Mouse (Mus musculus) lung, embryonic 16.5 days (tissue): ENCODE data around the gene Scaf1. TPM values are rescaled to one million over a fixed set of nuclear protein-coding genes. Genes with fewer than 3 reads are reported as not detected.

Experiments
- ATAC-seq: fragments of 200-750 bp; cut with Nextera tagmentation; 2 replicates; pipeline ENCODE4 v1.8.0; 2017; ENCODE audit warnings: low read depth, mild to moderate bottlenecking, moderate library complexity
- H3K27ac ChIP-seq: fragments of 300-500 bp; sonication (generic); 2 replicates; pipeline ENCODE4 v1.5.1; 2014; ENCODE audit warnings: mild to moderate bottlenecking, control low read depth, low read length
- H3K27me3 ChIP-seq: fragments of 300-500 bp; sonication (generic); 2 replicates; pipeline ENCODE4 v1.6.1; 2014; ENCODE audit warnings: low read depth, low read length, mixed read lengths; ENCODE audit not compliant: control insufficient read depth, insufficient read depth
- H3K36me3 ChIP-seq: fragments of 300-500 bp; sonication (generic); 2 replicates; pipeline ENCODE4 v1.6.1; 2014; ENCODE audit warnings: low read length; ENCODE audit not compliant: control insufficient read depth, insufficient read depth
- H3K4me1 ChIP-seq: fragments of 300-500 bp; sonication (generic); replicated peaks from 2 replicates; pipeline ENCODE4 v1.6.1; 2014; ENCODE audit warnings: low read length, mixed read lengths; ENCODE audit not compliant: control insufficient read depth, insufficient read depth
- H3K4me2 ChIP-seq: fragments of 300-500 bp; sonication (generic); 2 replicates; pipeline ENCODE4 v1.6.1; 2014; ENCODE audit warnings: low read depth, low read length, control low read depth
- H3K4me3 ChIP-seq: fragments of 300-500 bp; sonication (generic); 2 replicates; pipeline ENCODE4 v1.5.1; 2014; ENCODE audit warnings: mild to moderate bottlenecking, low read length, control low read depth
- H3K9ac ChIP-seq: fragments of 300-500 bp; sonication (generic); 2 replicates; pipeline ENCODE4 v1.6.1; 2014; ENCODE audit warnings: low read length, control low read depth
- H3K9me3 ChIP-seq: fragments of 300-500 bp; sonication (generic); 2 replicates; pipeline ENCODE4 v1.6.1; 2016; ENCODE audit warnings: low read length; ENCODE audit not compliant: control insufficient read depth
- WGBS: fragments of 180-500 bp; shearing (Covaris S2); extraction: QIAGEN DNeasy Blood & Tissue Kit; methylation state at CpG from one replicate; pipeline ENCODE4 v1.1.7; 2014; 5-methylcytosine and 5-hydroxymethylcytosine counted together
- polyA plus RNA-seq: library from polyadenylated mRNA; unstranded; fragments of >200 nt; fragmentation: Nextera tagmentation; extraction: Ambion mirVana; gene quantifications from 2 replicates; pipeline ENCODE4 v1.2.1, GENCODE M21; 2015

Gene Scaf1
- polyA plus RNA-seq, 1 experiment from 2014 or later, result 30.7 TPM

DNA sequence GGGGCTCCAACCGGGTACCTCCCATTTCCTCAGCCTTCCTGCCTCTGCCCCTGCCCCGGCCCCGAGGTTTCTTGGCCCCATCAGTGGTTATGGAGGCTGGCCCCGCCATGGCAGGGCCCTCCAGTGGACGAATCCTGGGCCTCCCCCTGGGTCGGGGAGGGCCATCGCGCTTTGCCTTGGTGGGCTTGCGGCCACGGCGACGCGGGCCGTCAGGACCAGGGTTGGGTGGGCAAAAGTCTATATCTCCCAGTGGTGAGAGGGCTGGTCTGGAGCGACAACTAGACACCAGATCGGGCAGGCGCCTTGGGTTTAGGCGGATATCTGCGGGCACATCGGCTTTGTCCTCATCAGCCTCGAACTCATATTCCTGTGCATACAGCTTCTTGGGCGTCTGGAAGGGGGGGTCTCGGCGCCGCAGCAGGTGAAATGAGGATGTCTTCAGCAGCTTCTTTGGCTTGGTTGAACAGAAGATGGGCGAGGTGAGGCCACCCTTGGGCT is 30.7 kb upstream of the Scaf1 start:
- 91% methylated on average over 26 of the region's 26 CpGs for WGBS
- ATAC-seq, result no peak
- no peaks in the 10 kb centered on the region for H3K27me3 ChIP-seq
- H3K9me3 ChIP-seq, result no peaks in the 10 kb centered on the region
- H3K27ac ChIP-seq, result no peak overlapping the region
- H3K4me1 ChIP-seq, result peaks cover 15% of the 10 kb centered on the region
- peaks cover 69% of the 10 kb centered on the region for H3K36me3 ChIP-seq
- H3K4me2 ChIP-seq, result no peak overlapping the region
- H3K4me3 ChIP-seq, result no peak overlapping the region
- no peak overlapping the region for H3K9ac ChIP-seq

DNA sequence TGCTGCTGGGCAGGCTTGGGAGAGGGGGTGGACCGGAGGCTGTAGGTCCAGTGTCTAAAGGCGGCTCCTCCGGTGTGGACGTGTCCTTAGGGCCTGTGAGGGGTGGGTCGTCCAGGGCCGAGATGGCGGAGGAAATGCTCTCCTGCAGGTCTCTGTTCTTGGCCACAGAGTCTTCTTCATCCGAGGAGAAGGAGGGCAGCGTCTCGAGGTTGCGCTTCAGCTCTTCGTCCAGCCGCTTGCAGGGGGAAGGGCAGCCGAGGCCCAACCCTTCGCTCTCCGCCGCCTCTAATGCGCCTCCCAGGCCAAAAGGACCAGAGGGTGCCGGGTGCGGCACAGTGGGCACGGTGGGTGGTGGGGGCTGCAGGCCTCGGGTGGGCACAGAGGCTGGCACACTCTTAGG is 29.6 kb upstream of the Scaf1 start:
- no peak overlapping the region for H3K4me3 ChIP-seq
- no peaks in the 10 kb centered on the region for H3K9me3 ChIP-seq
- H3K4me2 ChIP-seq, result no peak overlapping the region
- H3K36me3 ChIP-seq, result peaks cover 73% of the 10 kb centered on the region
- H3K4me1 ChIP-seq, result peaks cover 3% of the 10 kb centered on the region
- H3K27ac ChIP-seq, result no peak overlapping the region
- ATAC-seq, result no peak
- no peaks in the 10 kb centered on the region for H3K27me3 ChIP-seq
- H3K9ac ChIP-seq, result no peak overlapping the region
- WGBS, result 92% methylated on average over 22 of the region's 22 CpGs

DNA sequence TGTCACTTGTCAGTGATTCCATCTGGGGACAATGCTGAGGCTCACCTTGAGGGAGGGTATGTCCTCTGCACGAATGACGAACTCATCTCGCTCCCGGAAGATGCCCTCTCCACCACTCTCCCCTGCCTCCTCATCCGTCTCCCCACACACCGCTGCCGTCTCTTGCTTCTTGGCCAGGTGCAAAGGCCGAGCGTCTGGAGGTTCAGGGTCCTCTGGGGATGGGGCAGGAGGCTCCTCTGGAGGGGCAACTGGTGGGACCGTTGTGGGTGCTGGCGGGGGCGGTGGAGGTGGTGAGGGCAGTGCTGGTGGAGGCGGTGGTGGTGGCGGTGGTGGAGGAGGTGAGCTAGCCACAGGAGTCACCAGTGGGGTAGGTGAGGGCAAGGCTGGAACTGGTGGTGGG is 27.1 kb upstream of the Scaf1 start:
- Histone ChIP-seq H3K4me3 (no peak overlapping the region), H3K9me3 (no peaks in the 10 kb centered on the region), H3K4me1 (no peaks in the 10 kb centered on the region), H3K27ac (no peak overlapping the region), H3K36me3 (peaks cover 73% of the 10 kb centered on the region), H3K9ac (no peak overlapping the region), H3K27me3 (no peaks in the 10 kb centered on the region), H3K4me2 (no peak overlapping the region)
- no peak for ATAC-seq
- WGBS, result 90% methylated on average over 14 of the region's 14 CpGs

DNA sequence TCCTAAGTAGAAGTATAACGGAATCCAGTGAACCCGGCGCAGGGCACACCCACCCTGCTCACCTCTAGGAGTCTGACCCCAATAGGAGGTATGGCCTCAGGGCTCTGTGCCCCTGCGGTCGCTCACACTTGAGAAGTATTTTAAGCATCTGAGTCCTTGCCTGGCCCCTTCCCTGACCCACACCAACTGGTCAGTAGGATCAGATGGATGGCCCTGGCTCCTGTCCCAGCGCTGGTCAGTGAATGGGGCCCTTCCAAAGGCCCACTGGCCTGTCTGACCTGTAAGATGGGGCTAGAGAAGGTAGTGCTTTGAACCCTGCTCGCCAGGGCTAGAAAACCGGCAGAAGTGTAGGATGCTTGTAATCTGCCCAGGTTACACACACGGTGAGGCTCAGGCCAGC is 24.7 kb upstream of the Scaf1 start:
- H3K4me2 ChIP-seq, result no peak overlapping the region
- no peak overlapping the region for H3K9ac ChIP-seq
- H3K27ac ChIP-seq, result no peak overlapping the region
- H3K4me1 ChIP-seq, result no peaks in the 10 kb centered on the region
- WGBS, result 92% methylated on average over 9 of the region's 9 CpGs
- ATAC-seq, result no peak
- no peak overlapping the region for H3K4me3 ChIP-seq
- H3K9me3 ChIP-seq, result no peaks in the 10 kb centered on the region
- peaks cover 65% of the 10 kb centered on the region for H3K36me3 ChIP-seq
- no peaks in the 10 kb centered on the region for H3K27me3 ChIP-seq

DNA sequence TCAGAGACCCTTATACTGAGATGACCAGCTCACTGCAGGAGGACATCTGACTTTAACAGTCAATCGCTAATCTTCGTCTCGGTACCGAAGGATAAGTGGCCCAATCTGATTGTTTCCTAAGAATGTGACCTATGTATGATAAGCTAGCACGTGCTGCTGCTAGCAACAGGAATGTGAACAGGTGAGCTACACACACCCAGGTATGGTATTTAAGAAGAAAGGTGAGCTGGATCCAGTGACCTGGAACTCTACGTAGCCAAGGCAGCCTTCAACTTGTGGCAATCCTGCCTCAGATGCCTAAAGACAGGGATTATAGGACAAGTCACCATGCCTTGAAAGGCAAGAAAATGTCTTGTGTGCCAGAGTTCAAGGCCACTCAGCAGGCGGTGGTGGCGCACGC is 22.2 kb upstream of the Scaf1 start:
- Histone ChIP-seq H3K9ac (no peak overlapping the region), H3K36me3 (peaks cover 72% of the 10 kb centered on the region), H3K27me3 (no peaks in the 10 kb centered on the region), H3K27ac (no peak overlapping the region), H3K9me3 (no peaks in the 10 kb centered on the region), H3K4me1 (no peaks in the 10 kb centered on the region), H3K4me2 (no peak overlapping the region), H3K4me3 (no peak overlapping the region)
- no peak for ATAC-seq
- WGBS, result 95% methylated on average over 9 of the region's 9 CpGs

- H3K4me1 ChIP-seq, result no peaks in the 10 kb centered on the region
- 0 out of 2 replicates have a peak, but pooled peaks have one; percentile 64 for ATAC-seq
- H3K4me3 ChIP-seq, result no peak overlapping the region
- peaks cover 72% of the 10 kb centered on the region for H3K36me3 ChIP-seq
- H3K4me2 ChIP-seq, result no peak overlapping the region
- H3K9me3 ChIP-seq, result no peaks in the 10 kb centered on the region
- H3K9ac ChIP-seq, result no peak overlapping the region
- no peak overlapping the region for H3K27ac ChIP-seq
- no peaks in the 10 kb centered on the region for H3K27me3 ChIP-seq
- 64% methylated on average over 7 of the region's 7 CpGs for WGBS
These were observed 21.7 kb upstream of the Scaf1 start for GRCm38 (mm10) chr7:45037720-45038361.

GRCm38 (mm10) chr7:45036702-45037101 is 20.5 kb upstream of the Scaf1 start:
- Histone ChIP-seq H3K27me3 (no peaks in the 10 kb centered on the region), H3K27ac (no peak overlapping the region), H3K9ac (no peak overlapping the region), H3K4me3 (no peak overlapping the region), H3K4me2 (no peak overlapping the region), H3K4me1 (no peaks in the 10 kb centered on the region), H3K9me3 (no peaks in the 10 kb centered on the region), H3K36me3 (peaks cover 69% of the 10 kb centered on the region)
- ATAC-seq, result no peak
- WGBS, result 82% methylated on average over 11 of the region's 11 CpGs

DNA sequence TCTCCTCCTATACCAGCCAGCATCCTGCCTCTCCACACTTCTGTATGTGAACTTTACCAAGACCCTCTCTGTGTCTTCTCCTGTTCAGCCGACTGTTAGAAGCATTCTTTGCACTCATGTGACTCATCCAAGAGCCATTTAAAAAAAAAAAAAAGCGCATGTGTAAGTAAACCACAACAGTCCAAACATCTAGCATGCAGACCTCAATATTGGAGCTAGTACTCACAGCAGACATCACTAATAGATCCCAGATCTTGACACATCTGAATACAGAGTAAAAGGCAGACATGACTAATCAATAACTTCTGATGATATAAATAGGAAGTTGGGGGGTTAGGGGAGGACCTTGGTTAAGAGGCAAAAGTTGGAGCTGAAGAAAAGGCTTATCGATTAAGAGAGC is 19.5 kb upstream of the Scaf1 start:
- Histone ChIP-seq H3K4me2 (no peak overlapping the region), H3K36me3 (peaks cover 73% of the 10 kb centered on the region), H3K27me3 (no peaks in the 10 kb centered on the region), H3K4me1 (no peaks in the 10 kb centered on the region), H3K27ac (no peak overlapping the region), H3K9ac (no peak overlapping the region), H3K9me3 (no peaks in the 10 kb centered on the region), H3K4me3 (no peak overlapping the region)
- 73% methylated on average over 3 of the region's 3 CpGs for WGBS
- ATAC-seq, result no peak

DNA sequence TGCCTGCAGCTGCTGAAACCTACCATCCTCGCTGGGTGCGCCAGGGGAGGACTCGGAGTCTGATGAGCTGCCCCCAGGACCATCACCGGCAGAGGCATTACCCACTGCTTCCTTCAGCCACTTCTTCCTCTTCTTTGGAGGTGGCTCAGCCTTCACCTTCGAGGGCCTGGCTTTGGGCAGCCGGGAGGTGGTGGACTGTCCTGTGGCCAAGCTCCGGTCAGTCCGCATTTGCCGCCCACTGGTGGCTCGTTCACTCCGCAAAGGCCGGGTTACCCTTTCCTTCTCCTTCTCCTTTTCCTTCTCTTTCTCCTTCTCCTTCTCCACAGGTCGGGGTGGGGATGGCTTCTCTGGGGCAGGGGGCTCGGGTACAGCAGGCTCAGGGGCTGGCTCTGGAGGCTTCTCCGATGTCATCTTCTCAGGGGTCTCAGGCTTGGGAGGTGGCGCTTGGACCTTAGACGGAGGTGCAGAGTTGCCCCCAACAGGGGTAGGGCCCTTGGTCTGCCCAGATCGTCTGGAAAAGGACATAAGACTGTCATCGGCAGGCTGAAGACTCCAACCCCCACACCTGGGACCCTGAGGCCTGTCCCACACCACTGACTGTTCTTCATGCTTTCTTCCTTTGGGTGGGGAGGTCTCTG is 17.7 kb upstream of the Scaf1 start:
- no peak overlapping the region for H3K4me3 ChIP-seq
- no peaks in the 10 kb centered on the region for H3K27me3 ChIP-seq
- H3K27ac ChIP-seq, result no peak overlapping the region
- ATAC-seq, result no peak
- H3K4me1 ChIP-seq, result no peaks in the 10 kb centered on the region
- no peak overlapping the region for H3K9ac ChIP-seq
- no peak overlapping the region for H3K4me2 ChIP-seq
- H3K9me3 ChIP-seq, result no peaks in the 10 kb centered on the region
- peaks cover 74% of the 10 kb centered on the region for H3K36me3 ChIP-seq
- 91% methylated on average over 19 of the region's 19 CpGs for WGBS
